Mouse (Mus musculus): Measurements from ENCODE around the gene Abcc12.

The Abcc12 gene

GRCm38 (mm10) chr8:86512886-86513285 lies 67.6 kb downstream of the Abcc12 start:
- DNase-seq (ENCODE audit: low read depth, low spot score) = no peak

- DNase-seq (ENCODE audit: low read depth, low spot score) = no peak
Observed at GRCm38 (mm10) chr8:86512131-86512792, 68.2 kb downstream of the Abcc12 start.

DNA sequence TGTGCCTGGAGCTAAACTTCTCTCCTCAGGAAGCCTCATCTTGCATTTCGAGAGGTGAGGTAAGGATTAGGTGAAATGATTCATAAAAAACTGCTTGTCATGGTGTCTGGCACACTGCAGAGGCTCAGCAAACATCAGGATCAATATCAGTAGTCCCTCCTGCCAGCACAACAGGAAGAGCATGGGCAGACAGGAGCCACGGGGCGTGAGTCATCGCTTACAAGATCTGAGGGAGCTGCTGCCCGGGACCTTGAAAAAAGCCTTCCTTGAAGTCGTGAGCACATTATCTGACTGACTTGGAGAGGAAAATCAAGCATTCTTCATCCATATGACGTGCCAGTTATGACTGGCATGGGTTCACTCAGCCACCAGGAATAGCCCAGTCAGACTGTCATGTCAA lies 79.1 kb downstream of the Abcc12 start:
- DNase-seq (ENCODE audit: low read depth, low spot score) = no peak

DNA sequence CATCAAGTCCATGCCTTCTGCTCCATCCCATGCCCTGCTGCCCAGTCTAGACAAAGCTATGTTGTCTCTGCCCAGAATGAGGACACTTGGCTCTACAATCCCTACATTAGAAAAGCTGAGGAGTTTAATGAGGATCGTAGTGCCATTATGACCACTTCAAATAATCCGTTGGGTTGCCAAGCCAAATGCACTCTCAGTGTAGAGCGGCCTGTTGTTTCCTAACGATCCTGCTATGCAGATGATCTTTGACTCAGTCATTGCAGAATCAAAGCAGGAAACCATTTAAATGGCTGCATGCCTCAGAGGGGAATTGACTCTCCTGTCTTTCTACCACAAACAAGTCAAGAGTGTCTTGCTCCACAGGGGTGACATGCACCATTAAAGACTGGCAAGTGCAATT lies 85.4 kb downstream of the Abcc12 start:
- no peak for DNase-seq (ENCODE audit: low read depth, low spot score)

DNA sequence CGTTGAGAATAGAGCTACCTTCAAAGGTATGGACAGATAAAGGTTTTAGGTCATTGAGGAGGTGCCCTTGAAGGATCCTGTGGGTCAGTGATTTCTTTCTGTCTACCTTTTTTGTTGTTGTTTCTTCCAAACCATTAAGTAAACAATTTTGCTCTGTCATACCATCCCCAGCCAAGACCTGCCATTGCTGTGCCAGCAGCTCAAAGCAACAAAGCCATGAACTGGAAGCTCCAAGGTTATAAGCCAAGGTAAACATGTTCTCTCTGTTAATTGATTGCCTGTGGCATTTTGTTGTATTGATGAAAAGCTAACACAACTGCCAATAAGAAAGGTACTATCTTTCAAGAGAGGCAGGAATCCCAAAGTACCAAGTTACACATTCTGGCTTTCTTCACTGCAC lies 86.6 kb downstream of the Abcc12 start:
- DNase-seq (ENCODE audit: low read depth, low spot score) = no peak

DNA sequence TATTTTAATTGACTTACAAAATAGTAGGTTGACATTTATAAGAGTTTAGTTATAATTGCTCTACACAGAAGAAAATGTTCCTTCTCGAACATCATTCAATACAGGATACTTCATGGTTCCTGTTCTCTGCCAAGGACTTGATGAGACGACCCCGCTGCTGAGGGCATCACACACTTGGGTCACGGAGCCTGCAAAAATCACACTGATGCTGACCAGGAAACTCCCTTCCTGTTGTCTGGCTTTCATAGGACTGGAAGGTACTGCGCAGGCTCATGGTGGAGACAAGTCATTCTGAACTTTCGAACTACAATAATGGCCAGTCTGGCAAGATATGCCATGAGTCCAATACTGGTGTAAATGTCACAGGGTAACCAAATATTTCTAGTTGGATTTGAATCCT lies 95.1 kb downstream of the Abcc12 start:
- DNase-seq (ENCODE audit: low read depth, low spot score) = no peak

GRCm38 (mm10) chr8:86484244-86484643 lies 96.2 kb downstream of the Abcc12 start:
- DNase-seq (ENCODE audit: low read depth, low spot score) = no peak

DNA sequence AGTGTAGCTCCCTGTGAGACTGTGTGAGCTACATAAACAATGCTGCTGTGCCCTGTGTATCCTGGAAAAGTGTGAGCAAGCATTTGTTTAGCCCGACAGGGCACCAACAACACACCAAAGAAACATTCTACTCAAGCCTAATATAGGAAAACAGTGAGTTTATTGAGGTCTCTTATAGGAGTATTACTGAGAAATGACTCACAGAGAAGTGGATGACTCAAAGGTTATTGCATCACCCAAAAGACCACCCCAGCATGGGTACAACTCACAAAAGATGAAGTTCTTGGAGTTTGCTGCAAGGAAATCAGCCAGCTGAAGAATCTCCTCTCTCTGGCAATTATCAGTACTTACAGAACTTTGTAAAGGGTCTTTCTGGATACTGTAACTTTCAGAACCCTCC lies 98.4 kb downstream of the Abcc12 start:
- no peak for DNase-seq (ENCODE audit: low read depth, low spot score)

DNA sequence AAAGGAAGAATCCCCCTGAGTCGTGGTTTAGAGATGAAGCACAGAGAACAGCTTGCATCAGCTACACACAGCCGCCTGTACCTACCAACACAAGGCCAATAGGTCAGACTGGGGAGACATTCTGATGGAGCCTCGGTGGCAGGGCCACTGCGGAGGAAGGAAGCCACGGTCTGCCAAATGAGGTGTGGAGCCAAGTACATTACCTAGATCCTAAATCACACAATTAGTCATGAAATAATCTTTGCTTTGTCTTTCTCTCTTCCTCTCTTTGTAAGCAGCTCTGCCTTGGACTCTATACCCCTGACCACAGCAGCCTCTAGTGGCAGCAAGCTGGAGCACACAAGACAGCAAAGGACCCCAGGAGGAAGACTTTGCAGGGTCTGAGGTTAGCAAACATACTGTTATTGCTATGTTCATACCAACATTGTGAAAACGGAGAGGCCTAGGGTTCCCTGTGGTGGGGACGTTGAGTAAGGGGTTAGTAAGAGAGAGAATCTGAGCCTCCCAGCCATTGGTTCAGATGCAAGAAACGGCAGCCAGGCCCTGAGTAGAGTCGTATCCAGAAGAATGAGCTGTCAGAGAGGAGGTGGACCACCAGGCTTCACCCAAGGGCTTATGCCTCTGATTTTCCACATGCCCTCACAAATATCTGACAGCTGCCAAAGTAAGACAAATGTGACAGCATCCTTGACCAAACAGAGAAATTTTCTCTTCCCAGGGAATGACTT lies 104.6 kb downstream of the Abcc12 start:
- DNase-seq (ENCODE audit: low read depth, low spot score) = no peak

DNA sequence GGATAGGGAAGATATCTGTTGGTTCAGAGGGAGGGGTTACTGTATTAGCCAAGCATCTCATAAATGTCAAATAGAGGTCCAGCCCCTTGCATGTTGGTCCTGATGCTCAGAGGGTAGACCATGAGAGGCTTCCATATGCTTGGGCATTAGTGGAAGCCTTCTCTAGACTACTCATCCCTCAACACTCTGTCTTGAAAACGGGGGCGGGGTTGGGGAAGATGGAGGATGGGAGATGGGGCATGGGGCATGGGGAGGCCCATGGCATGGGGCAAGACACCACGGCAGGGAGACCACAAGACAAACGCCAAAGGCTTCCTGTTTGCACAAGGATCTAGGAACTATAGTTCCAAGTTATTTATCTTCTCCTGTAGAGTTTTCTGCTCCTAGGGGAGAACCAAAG lies 106.0 kb downstream of the Abcc12 start:
- DNase-seq (ENCODE audit: low read depth, low spot score) = no peak

GRCm38 (mm10) chr8:86473121-86473520 lies 107.4 kb downstream of the Abcc12 start:
- DNase-seq (ENCODE audit: low read depth, low spot score) = no peak

DNA sequence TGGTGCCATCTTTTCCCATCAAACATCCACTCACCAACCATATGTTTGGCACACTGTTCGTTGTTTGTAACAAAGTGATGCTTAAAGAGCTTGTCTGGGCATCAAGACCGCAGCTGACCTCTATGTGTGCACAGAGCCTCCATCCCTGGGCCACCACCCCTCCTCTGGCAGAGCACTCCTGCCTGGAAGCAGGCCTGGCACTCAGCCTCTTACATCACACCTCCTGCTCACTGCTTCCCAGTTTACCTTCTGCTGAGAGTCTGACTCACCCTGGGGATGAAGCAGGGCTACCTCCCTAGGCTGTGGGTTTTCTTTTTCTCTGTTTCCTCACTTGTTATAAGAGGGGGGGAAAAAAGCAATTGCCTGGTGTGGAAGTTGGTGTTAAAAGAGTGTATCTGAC lies 109.8 kb downstream of the Abcc12 start:
- DNase-seq (ENCODE audit: low read depth, low spot score) = no peak

- DNase-seq (ENCODE audit: low read depth, low spot score) = no peak
Observed at GRCm38 (mm10) chr8:86463215-86463614, 117.3 kb downstream of the Abcc12 start.

DNA sequence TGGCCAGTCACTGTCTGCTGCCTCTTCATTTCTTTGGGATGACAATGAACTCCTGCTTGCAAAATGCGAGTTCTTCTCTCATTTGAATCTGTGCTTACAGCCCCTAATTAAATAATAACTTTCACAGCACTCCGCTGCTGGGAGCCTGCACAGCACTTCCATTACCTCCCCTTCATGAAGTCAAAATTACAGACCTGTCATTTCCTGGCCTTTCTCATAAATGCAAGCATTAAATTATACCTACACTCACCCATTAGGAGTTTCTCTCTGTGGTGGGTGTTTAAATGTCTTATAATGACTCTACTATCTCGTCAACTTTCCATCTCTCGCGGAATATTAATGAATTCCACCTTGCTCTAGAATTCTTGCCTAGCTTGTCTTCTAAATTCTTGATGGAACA lies 120.1 kb downstream of the Abcc12 start:
- no peak for DNase-seq (ENCODE audit: low read depth, low spot score)

- no peak for DNase-seq (ENCODE audit: low read depth, low spot score)
Observed at GRCm38 (mm10) chr8:86453697-86454480, 126.6 kb downstream of the Abcc12 start.

DNA sequence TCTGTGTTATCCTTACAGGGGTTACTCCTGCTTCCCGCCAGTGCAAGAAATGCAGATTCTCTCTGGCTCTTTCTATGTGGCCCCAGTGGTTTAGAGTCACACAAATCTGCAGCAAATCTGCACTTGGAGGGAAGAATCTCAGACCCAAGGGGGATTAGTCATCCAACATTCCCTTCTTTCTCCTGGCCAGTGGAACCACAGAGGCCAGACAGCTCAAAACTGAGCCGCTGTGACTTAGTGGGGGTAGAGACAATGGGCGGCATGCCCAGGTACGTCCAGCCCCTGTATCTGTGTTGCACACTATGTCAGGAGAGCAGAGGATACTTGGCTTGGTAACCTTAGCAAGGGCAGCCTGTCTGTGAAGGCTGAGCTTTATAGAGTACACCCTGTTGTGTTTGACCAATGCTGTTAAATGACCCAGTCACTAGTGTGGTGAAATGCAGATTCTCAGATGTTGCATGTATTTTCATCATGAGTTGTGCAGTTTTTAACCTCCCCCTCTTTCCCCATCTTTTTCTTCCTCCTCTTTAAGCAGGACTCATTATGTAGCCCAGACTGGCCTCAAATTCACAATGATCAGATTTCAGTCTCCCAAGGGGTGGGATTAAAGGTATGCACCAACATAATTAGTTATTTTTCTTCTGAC lies 130.5 kb downstream of the Abcc12 start:
- no peak for DNase-seq (ENCODE audit: low read depth, low spot score)

DNA sequence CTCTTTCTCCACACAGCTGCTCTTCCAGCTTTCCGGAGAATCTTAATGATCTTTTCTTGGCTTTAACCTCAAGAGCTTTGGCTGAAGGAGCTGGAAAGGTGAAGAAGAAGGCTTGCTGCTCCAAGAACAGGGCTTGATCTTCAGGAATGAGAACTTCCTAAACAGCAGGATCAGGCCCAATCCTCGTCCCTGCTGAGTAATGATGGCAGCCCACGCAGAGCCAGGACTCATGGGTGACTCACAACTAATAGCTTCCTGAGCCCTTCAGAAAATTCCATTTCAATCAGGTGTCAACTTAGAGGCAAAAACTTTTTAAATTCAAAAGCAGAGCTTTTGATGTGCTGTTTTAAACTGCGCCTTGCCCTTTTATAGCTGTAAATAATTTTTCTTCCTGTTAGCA lies 135.0 kb downstream of the Abcc12 start:
- DNase-seq (ENCODE audit: low read depth, low spot score) = no peak

DNA sequence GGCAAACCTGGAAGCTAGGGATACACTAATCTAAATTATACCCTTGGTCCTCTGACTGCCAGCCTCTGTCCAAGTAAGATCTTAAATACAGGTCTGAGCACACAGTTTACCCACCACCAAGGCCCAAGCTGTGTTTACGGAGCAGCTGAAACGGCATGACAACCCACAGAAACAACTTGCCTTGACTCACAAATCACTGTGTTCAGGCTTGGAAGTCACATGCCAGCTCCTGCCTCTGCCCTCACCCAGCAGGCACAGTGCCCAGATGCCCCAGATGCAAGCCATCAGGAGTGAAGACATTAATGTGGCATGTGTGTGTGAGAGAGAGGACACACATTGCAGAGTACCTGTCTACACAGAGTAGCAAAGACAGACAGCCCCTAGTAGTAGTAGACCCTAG lies 136.7 kb downstream of the Abcc12 start:
- DNase-seq (ENCODE audit: low read depth, low spot score) = no peak

GRCm38 (mm10) chr8:86438983-86439299 lies 141.5 kb downstream of the Abcc12 start:
- no peak for DNase-seq (ENCODE audit: low read depth, low spot score)

DNA sequence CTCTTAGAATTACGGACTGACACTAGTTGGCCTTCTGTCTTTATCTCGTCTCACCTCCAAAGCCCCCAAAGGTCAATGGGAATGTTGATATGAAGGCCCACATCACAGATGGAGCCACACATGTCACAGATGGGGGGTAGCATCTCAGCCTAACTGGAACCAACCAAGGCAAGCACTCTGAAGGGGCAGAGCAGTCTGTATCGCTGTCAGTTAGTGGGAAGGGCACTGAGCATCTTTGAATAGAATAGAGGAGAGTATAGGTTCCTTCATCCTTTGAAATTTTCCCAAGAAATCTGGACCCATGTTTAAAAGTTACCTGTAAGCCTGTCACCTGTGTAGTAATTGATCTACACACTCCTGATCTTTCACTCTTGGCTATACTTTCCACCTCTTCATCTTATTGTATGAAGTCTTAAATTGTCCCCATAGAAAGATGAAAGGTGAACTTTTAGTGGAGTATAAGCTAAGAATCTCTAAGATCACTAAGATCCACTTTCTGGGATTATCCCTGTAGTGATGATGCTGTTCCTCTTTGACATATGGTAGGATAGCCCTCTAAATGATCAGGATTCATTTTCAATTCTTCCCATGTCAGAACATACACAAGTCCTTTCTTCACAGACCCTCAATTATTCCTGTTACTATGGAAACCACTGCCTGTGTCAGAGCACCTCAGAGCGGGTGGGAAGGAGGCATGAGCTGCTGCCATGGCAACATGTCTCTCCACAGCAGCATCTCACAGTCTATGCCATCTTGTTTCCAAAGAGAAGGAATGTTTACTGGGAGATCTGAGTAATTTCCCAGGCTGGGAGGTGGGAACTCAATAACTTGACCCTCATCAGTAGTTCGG lies 142.1 kb downstream of the Abcc12 start:
- DNase-seq (ENCODE audit: low read depth, low spot score) = no peak

DNA sequence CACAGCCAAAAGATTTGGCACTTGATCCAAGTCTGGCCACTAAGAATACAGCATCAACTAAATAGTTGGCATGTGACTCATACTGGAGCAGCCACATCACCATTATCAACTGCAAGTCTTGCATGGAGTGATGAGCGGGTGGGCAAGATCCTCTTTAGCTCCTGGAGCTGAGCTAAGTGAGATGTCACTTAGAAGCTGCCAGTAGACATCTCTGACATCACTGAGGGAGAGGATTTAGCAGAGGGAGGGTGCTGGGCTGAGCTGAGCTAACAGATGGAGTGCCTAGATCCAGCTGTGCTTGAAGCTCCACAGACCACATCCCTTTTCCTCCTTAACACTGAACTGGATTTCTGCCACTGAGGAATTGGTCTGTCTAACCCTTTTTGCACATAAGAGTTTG lies 143.1 kb downstream of the Abcc12 start:
- no peak for DNase-seq (ENCODE audit: low read depth, low spot score)
